Mouse (Mus musculus) C2C12 (cell line): ENCODE measurements around the gene Kcna7. TPM values are rescaled to one million over a fixed set of nuclear protein-coding genes. Genes with fewer than 3 reads are reported as not detected.
"Not testable (repeated sequence)": the region's sequence is repeated elsewhere in the genome, so short reads cannot be mapped to it uniquely, and the experiment has no call there.

Source experiments
- H3K27me3 ChIP-seq: one replicate; pipeline ENCODE4 v1.6.1; 2011; ENCODE audit not compliant: control insufficient read depth, insufficient read depth, insufficient read length
- H3K36me3 ChIP-seq: one replicate; pipeline ENCODE4 v1.6.1; 2011; ENCODE audit not compliant: control insufficient read depth, insufficient read depth
- H3K4me3 ChIP-seq: one replicate; pipeline ENCODE4 v1.5.1; 2011; ENCODE audit warnings: mild to moderate bottlenecking, control low read depth; ENCODE audit not compliant: poor library complexity, insufficient read depth, severe bottlenecking
- H3K79me2 ChIP-seq: one replicate; pipeline ENCODE4 v1.6.1; 2011; ENCODE audit not compliant: control insufficient read depth, insufficient read depth
- H3K79me3 ChIP-seq: one replicate; pipeline ENCODE4 v1.6.1; 2011; ENCODE audit warnings: low read depth, control low read depth
- H3ac ChIP-seq: one replicate; pipeline ENCODE3; 2011; ENCODE audit warnings: low read depth; ENCODE audit not compliant: control insufficient read depth, insufficient read length
- CEBPB ChIP-seq: IDR thresholded peaks from one replicate; pipeline ENCODE4 v1.6.1; 2011; ENCODE audit warnings: low read depth, mild to moderate bottlenecking, control low read depth, moderate library complexity
- CTCF ChIP-seq: IDR thresholded peaks from one replicate; pipeline ENCODE4 v1.5.1; 2011; ENCODE audit not compliant: control insufficient read depth, insufficient read depth, insufficient read length
- FOSL1 ChIP-seq: IDR thresholded peaks from one replicate; pipeline ENCODE4 v1.8.0; 2011; ENCODE audit warnings: mild to moderate bottlenecking, low read length; ENCODE audit not compliant: poor library complexity, insufficient read depth, severe bottlenecking
- MAX ChIP-seq: IDR thresholded peaks from one replicate; pipeline ENCODE4 v1.6.1; 2011; ENCODE audit warnings: mild to moderate bottlenecking, control low read depth
- MYOD1 ChIP-seq: IDR thresholded peaks from one replicate; pipeline ENCODE4 v1.6.1; 2011; ENCODE audit warnings: low read depth; ENCODE audit not compliant: control insufficient read depth, insufficient read length
- MYOG ChIP-seq: IDR thresholded peaks from one replicate; pipeline ENCODE4 v1.6.1; 2011; ENCODE audit not compliant: control insufficient read depth, insufficient read length; ENCODE audit errors: extremely low read depth
- USF1 ChIP-seq: IDR thresholded peaks from one replicate; pipeline ENCODE4 v1.6.1; 2011; ENCODE audit warnings: low read depth, mild to moderate bottlenecking, control low read depth, moderate library complexity
- long read RNA-seq, 2 experiments: library from polyadenylated mRNA; unstranded; transcript quantifications; one replicate each; pipeline ENCODE4 v2.0.0; 2019 to 2020
- polyA plus RNA-seq: library from polyadenylated mRNA; unstranded; fragments of >200 nt; fragmentation: generic; extraction: Trizol; gene quantifications from one replicate; pipeline ENCODE4 v1.2.1, GENCODE M21; 2012; ENCODE audit warnings: missing spikeins

Kcna7 gene
- 0.01 TPM for polyA plus RNA-seq
- long read RNA-seq, experiment 1 = 0 reads
- long read RNA-seq, experiment 2 = 0 reads

GRCm38 (mm10) chr7:45405091-45406075 is at the start of gene Kcna7:
Kcna7 (plus strand) TSS chr7:45405653.
- Histone ChIP-seq H3K79me2 (no peaks in the 10 kb centered on the region), H3K79me3 (no peaks in the 10 kb centered on the region), H3K27me3 (peaks cover 31% of the 10 kb centered on the region), H3ac (no peak within 1 kb of the TSS), H3K4me3 (no peak within 1 kb of the TSS), H3K36me3 (no peaks in the 10 kb centered on the region)
- TF ChIP-seq CTCF (peak; percentile 64), MAX (no peak), FOSL1 (no peak), MYOD1 (no peak), USF1 (no peak), MYOG (no peak), CEBPB (no peak)

DNA sequence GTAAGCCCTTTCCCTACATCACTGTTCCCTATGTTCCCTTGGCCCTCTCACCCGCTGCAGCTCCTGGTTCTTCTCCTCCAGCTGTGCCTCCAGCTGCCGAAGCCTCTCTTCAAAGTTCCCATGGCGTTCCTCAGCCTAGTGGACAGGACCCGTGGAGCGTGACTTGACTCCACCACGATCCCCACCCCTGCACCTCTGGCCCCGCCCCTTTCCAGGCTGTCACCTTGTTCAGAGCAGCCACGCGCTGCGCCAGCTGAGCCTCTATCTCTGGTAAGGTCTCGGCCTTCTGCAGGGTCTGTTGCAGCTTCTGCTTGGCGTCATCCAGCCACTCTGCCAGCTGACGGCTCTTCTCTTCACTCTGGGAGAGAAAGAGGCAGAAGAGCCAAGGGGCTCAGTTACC is 49.4 kb upstream of the Kcna7 start:
- TF ChIP-seq MAX = no peak
- TF ChIP-seq CTCF = no peak
- no peak for TF ChIP-seq CEBPB
- TF ChIP-seq MYOD1 = no peak
- TF ChIP-seq MYOG = no peak
- TF ChIP-seq USF1 = no peak
- no peak for TF ChIP-seq FOSL1
- Histone ChIP-seq H3K27me3 (no peaks in the 10 kb centered on the region), H3K36me3 (no peaks in the 10 kb centered on the region), H3K79me3 (no peaks in the 10 kb centered on the region), H3ac (no peak overlapping the region), H3K79me2 (no peaks in the 10 kb centered on the region), H3K4me3 (no peak overlapping the region)

- H3K79me2 ChIP-seq, H3K79me3 ChIP-seq, H3K27me3 ChIP-seq, H3ac ChIP-seq, H3K4me3 ChIP-seq, H3K36me3 ChIP-seq: not testable (repeated sequence)
These were observed 46.4 kb upstream of the Kcna7 start for GRCm38 (mm10) chr7:45359081-45359480.

GRCm38 (mm10) chr7:45360404-45361125 is 44.9 kb upstream of the Kcna7 start:
- no peaks in the 10 kb centered on the region for H3K79me2 ChIP-seq
- no peak overlapping the region for H3K4me3 ChIP-seq
- no peaks in the 10 kb centered on the region for H3K36me3 ChIP-seq
- H3K27me3 ChIP-seq = no peaks in the 10 kb centered on the region
- TF ChIP-seq USF1 = no peak
- no peak for TF ChIP-seq MYOD1
- TF ChIP-seq FOSL1 = no peak
- no peak for TF ChIP-seq MAX
- no peak for TF ChIP-seq CTCF
- no peak for TF ChIP-seq CEBPB
- no peak for TF ChIP-seq MYOG
- no peak overlapping the region for H3ac ChIP-seq
- no peaks in the 10 kb centered on the region for H3K79me3 ChIP-seq

DNA sequence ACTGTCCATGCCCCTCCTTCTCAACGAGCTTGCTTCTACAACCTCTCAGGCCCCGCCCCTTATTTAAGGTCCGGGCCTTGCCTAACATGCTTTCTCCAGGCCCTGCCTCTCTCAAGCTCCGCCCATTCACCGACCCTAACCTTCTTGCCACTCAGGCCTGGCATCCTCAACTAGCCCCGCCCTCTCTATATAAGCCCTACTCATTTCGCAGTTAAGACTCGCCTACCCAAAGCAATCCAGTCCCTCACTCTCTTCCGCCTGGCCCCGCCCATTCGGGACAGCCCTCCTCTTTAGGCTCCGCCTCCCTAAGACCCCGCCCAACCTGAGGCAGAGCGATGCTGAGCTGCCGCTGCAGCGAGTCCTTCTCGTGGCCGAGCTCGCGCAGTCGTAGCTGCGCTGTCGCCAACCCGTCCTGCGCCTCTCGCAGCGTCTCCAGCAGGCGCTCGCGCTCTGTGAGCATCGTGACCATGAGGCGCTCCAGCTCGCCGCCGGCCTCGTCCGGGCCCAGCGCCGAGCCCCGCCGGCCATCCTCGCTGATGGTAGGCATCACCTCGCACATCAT is 44.1 kb upstream of the Kcna7 start:
- TF ChIP-seq MYOG (no peak), MAX (no peak), CTCF (no peak), USF1 (no peak), CEBPB (no peak), MYOD1 (no peak), FOSL1 (no peak)
- H3K27me3 ChIP-seq = no peaks in the 10 kb centered on the region
- H3K79me2 ChIP-seq = no peaks in the 10 kb centered on the region
- no peaks in the 10 kb centered on the region for H3K36me3 ChIP-seq
- H3K4me3 ChIP-seq = no peak overlapping the region
- peak overlapping the region; percentile 0 for H3ac ChIP-seq
- no peaks in the 10 kb centered on the region for H3K79me3 ChIP-seq
